Comparison of ENCODE assay signal across 14 mouse cellular contexts in the genomic region with DNA sequence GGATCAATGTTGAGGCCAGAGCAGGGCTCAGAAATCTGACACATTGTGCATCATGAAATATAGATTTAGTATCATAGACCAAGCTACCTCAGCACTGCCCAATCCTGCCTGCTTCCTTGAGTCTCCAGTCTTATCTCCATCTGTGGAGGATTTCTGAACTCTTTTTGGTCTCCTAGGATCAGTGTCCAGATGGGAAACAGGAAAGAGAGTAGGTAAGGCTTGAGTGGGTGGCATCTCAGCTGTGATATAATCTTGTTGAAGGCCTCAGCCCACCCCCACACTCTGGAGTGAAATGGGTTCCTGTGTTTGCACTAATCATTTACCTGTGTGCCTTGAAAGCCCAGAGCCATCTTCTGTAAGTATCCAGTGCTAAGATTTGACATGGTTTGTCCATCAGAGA.
DNase-seq lines count a peak whose midpoint lies in the region.
"Had no signal": no experiment of that assay in that cellular context is flagged by ENCODE, and none has a peak within 500 bp of the region (broad histone marks: within the 10 kb centered on the region; RNA-seq: fewer than 3 reads in every experiment).

No protein-coding gene starts in this region.

- peak; percentile 20 for DNase-seq in right cerebral cortex, adult 18-20 months
- DNase-seq in right cerebral cortex, postnatal 36 days (ENCODE audit: low spot score in 2 of 2), result no peak
- DNase-seq in brain, adult 2 months (ENCODE audit: low read depth, low spot score), result peak; percentile 46
- peak; percentile 32 for DNase-seq in telencephalon, adult 2 months (ENCODE audit: low read depth, low spot score)
- DNase-seq in kidney, postnatal 10 days, result no peak
- DNase-seq: adrenal gland, adult 2 months; adrenal gland, postnatal 10 days; adrenal gland, postnatal 25 days; cerebellum, adult 11-12 months; cerebellum, adult 2 months; cerebellum, adult 9-10 months; cerebellum, postnatal 10 days; cerebellum, postnatal 25 days; forebrain, postnatal 0 days had no signal

Comparison
In these comparisons a context has a peak if more than half of its experiments do, and no peak if none do; other contexts are left out.
1. DNase-seq: peak in right cerebral cortex, adult 18-20 months (single experiment), brain, adult 2 months (single experiment) and telencephalon, adult 2 months (single experiment); none in right cerebral cortex, postnatal 36 days (0 of 2) and kidney, postnatal 10 days (single experiment).